Mouse (Mus musculus) stomach, postnatal 0 days (tissue): ENCODE data around the gene Slc24a4. TPM values are rescaled to one million over a fixed set of nuclear protein-coding genes. Genes with fewer than 3 reads are reported as not detected.

ENCODE experiments used
- ATAC-seq: fragments of 200-750 bp; cut with Nextera tagmentation; 2 replicates; pipeline ENCODE4 v1.8.0; 2017; ENCODE audit not compliant: low FRiP score, low TSS enrichment
- DNase-seq: peaks from one replicate; pipeline ENCODE4 v3.0.0-alpha.2; 2016; ENCODE audit warnings: low spot score
- H3K27ac ChIP-seq: fragments of 300-500 bp; sonication (generic); replicated peaks from 2 replicates; pipeline ENCODE4 v1.5.1; 2014; ENCODE audit warnings: mild to moderate bottlenecking, control low read depth
- H3K27me3 ChIP-seq: fragments of 300-500 bp; sonication (generic); 2 replicates; pipeline ENCODE4 v1.6.1; 2014; ENCODE audit warnings: low read length; ENCODE audit not compliant: control insufficient read depth, insufficient read depth
- H3K36me3 ChIP-seq: fragments of 300-500 bp; sonication (generic); 2 replicates; pipeline ENCODE4 v1.6.1; 2014; ENCODE audit warnings: low read length, mixed read lengths; ENCODE audit not compliant: control insufficient read depth, insufficient read depth
- H3K4me1 ChIP-seq: fragments of 300-500 bp; sonication (generic); replicated peaks from 2 replicates; pipeline ENCODE4 v1.6.1; 2014; ENCODE audit warnings: antibody characterized with exemption; ENCODE audit not compliant: control insufficient read depth, insufficient read depth
- H3K4me2 ChIP-seq: fragments of 300-500 bp; sonication (generic); replicated peaks from 2 replicates; pipeline ENCODE4 v1.6.1; 2014; ENCODE audit warnings: low read depth, mild to moderate bottlenecking, control low read depth, moderate library complexity
- H3K4me3 ChIP-seq: fragments of 300-500 bp; sonication (generic); 2 replicates; pipeline ENCODE4 v1.5.1; 2014; ENCODE audit warnings: low read depth, low read length, control low read depth
- H3K9ac ChIP-seq: fragments of 300-500 bp; sonication (generic); 2 replicates; pipeline ENCODE4 v1.6.1; 2014; ENCODE audit warnings: mild to moderate bottlenecking, low read length, control low read depth, mixed read lengths
- H3K9me3 ChIP-seq: fragments of 300-500 bp; sonication (generic); 2 replicates; pipeline ENCODE4 v1.6.1; 2016; ENCODE audit warnings: low read length; ENCODE audit not compliant: control insufficient read depth
- CTCF ChIP-seq: IDR thresholded peaks from 2 replicates; pipeline ENCODE4 v1.5.1; 2016; ENCODE audit warnings: antibody characterized with exemption, low read depth, mild to moderate bottlenecking, moderate library complexity
- EP300 ChIP-seq: optimal IDR thresholded peaks from 2 replicates; pipeline ENCODE3; 2016; ENCODE audit warnings: antibody characterized with exemption
- whole genome bisulfite sequencing: fragments of 180-500 bp; shearing (Covaris S2); extraction: QIAGEN DNeasy Blood & Tissue Kit; methylation state at CpG from one replicate; pipeline ENCODE4 v1.1.7; 2014; 5-methylcytosine and 5-hydroxymethylcytosine counted together
- polyA plus RNA-seq: library from polyadenylated mRNA; unstranded; fragments of >200 nt; fragmentation: Nextera tagmentation; extraction: Ambion mirVana; gene quantifications from 2 replicates; pipeline ENCODE4 v1.2.1, GENCODE M21; 2015

The Slc24a4 gene
- polyA plus RNA-seq, 1 experiment from 2014 or later, result 0.28 TPM

- Histone ChIP-seq H3K36me3 (no peaks in the 10 kb centered on the region), H3K4me2 (no peak overlapping the region), H3K9ac (no peak overlapping the region), H3K27ac (0 out of 2 replicates have a peak overlapping the region, but pooled peaks have one; percentile 30), H3K27me3 (no peaks in the 10 kb centered on the region), H3K4me1 (no peaks in the 10 kb centered on the region), H3K9me3 (no peaks in the 10 kb centered on the region), H3K4me3 (no peak overlapping the region)
- no peak for ATAC-seq
- 45% methylated on average over 5 of the region's 5 CpGs for WGBS
- no peak for DNase-seq
- TF ChIP-seq EP300 (no peak), CTCF (no peak)
Measured at GRCm38 (mm10) chr12:102167302-102167701, 38.8 kb downstream of the Slc24a4 start.

- Histone ChIP-seq H3K9me3 (no peaks in the 10 kb centered on the region), H3K9ac (no peak overlapping the region), H3K4me2 (no peak overlapping the region), H3K4me1 (no peaks in the 10 kb centered on the region), H3K36me3 (no peaks in the 10 kb centered on the region), H3K4me3 (no peak overlapping the region), H3K27ac (no peak overlapping the region), H3K27me3 (no peaks in the 10 kb centered on the region)
- TF ChIP-seq CTCF, result no peak
- no peak for TF ChIP-seq EP300
- 81% methylated on average over 11 of the region's 11 CpGs for WGBS
- DNase-seq (no peak), ATAC-seq (no peak)
Measured at GRCm38 (mm10) chr12:102172746-102173145, 44.2 kb downstream of the Slc24a4 start.

- TF ChIP-seq CTCF (peak; percentile 43), EP300 (no peak)
- 81% methylated on average over 5 of the region's 5 CpGs for WGBS
- H3K4me1 ChIP-seq, result no peaks in the 10 kb centered on the region
- H3K9ac ChIP-seq, result no peak overlapping the region
- no peaks in the 10 kb centered on the region for H3K27me3 ChIP-seq
- no peak overlapping the region for H3K4me3 ChIP-seq
- no peaks in the 10 kb centered on the region for H3K36me3 ChIP-seq
- H3K27ac ChIP-seq, result no peak overlapping the region
- no peak for DNase-seq
- ATAC-seq, result 0 out of 2 replicates have a peak, but pooled peaks have one; percentile 21
- no peak overlapping the region for H3K4me2 ChIP-seq
- H3K9me3 ChIP-seq, result no peaks in the 10 kb centered on the region
Measured at GRCm38 (mm10) chr12:102173345-102173744, 44.8 kb downstream of the Slc24a4 start.

DNA sequence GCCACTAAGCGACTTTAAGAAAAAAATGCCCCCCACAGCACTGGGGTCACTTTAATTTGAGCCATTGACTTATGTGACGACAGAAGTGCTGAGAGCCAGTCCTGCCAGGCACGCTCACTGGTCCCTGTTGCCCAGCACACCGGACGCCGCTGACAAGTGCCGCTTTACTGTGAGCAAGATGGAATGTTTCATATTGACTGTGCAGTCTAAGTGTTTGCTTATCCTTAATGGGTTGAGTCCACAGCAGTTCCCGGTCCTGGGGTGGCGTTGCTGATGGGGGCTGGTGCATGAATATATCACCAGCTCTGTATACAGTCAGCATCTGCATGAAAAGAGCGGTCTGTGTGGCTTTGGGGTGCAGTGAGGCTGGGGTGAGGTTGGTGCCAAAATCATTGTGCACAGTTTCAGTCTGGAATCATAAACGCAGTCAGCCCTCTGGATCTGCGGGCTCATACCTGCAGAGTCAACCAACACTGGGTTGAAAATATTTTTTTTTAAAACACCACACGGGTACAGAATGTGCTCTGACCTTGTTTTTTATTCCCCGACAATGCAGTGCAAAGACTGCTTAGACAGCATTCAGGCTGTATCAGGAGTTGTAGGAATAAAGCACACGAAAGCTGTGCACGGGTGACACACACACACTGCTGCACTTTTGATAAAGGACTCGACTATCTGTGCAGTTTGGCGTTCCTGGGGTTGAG, 52.0 kb downstream of the Slc24a4 start:
- H3K27me3 ChIP-seq, result no peaks in the 10 kb centered on the region
- no peak overlapping the region for H3K4me2 ChIP-seq
- no peak for DNase-seq
- H3K4me3 ChIP-seq, result no peak overlapping the region
- H3K9me3 ChIP-seq, result no peaks in the 10 kb centered on the region
- no peaks in the 10 kb centered on the region for H3K36me3 ChIP-seq
- no peak overlapping the region for H3K27ac ChIP-seq
- no peak overlapping the region for H3K9ac ChIP-seq
- no peaks in the 10 kb centered on the region for H3K4me1 ChIP-seq
- ATAC-seq, result no peak
- WGBS, result 60% methylated on average over 18 of the region's 18 CpGs
- no peak for TF ChIP-seq CTCF
- TF ChIP-seq EP300, result no peak

GRCm38 (mm10) chr12:102181799-102182357, 53.3 kb downstream of the Slc24a4 start:
- WGBS, result 41% methylated on average over 5 of the region's 5 CpGs
- ATAC-seq (peak; percentile 63; the same call in 1 of the 2 replicates), DNase-seq (peak; percentile 64)
- Histone ChIP-seq H3K27me3 (no peaks in the 10 kb centered on the region), H3K4me3 (no peak overlapping the region), H3K4me1 (no peaks in the 10 kb centered on the region), H3K36me3 (no peaks in the 10 kb centered on the region), H3K27ac (no peak overlapping the region), H3K4me2 (no peak overlapping the region), H3K9ac (no peak overlapping the region), H3K9me3 (no peaks in the 10 kb centered on the region)
- TF ChIP-seq CTCF, result peak; percentile 83
- no peak for TF ChIP-seq EP300

GRCm38 (mm10) chr12:102182621-102183020, 54.1 kb downstream of the Slc24a4 start:
- Histone ChIP-seq H3K27ac (no peak overlapping the region), H3K4me3 (no peak overlapping the region), H3K4me2 (no peak overlapping the region), H3K4me1 (no peaks in the 10 kb centered on the region), H3K9ac (no peak overlapping the region), H3K27me3 (no peaks in the 10 kb centered on the region), H3K9me3 (no peaks in the 10 kb centered on the region), H3K36me3 (no peaks in the 10 kb centered on the region)
- TF ChIP-seq EP300 (no peak), CTCF (no peak)
- DNase-seq (no peak), ATAC-seq (no peak)
- WGBS, result 78% methylated on average over 6 of the region's 6 CpGs
